Mouse (Mus musculus): Measurements from ENCODE around the gene Fam92b. TPM values are rescaled to one million over a fixed set of nuclear protein-coding genes. Genes with fewer than 3 reads are reported as not detected.
A peak's percentile ranks its signal among the peaks of the same experiment; 100 is the strongest.

Fam92b gene
- polyA plus RNA-seq, 1 experiment from 2014 or later = 2.0 TPM

DNA sequence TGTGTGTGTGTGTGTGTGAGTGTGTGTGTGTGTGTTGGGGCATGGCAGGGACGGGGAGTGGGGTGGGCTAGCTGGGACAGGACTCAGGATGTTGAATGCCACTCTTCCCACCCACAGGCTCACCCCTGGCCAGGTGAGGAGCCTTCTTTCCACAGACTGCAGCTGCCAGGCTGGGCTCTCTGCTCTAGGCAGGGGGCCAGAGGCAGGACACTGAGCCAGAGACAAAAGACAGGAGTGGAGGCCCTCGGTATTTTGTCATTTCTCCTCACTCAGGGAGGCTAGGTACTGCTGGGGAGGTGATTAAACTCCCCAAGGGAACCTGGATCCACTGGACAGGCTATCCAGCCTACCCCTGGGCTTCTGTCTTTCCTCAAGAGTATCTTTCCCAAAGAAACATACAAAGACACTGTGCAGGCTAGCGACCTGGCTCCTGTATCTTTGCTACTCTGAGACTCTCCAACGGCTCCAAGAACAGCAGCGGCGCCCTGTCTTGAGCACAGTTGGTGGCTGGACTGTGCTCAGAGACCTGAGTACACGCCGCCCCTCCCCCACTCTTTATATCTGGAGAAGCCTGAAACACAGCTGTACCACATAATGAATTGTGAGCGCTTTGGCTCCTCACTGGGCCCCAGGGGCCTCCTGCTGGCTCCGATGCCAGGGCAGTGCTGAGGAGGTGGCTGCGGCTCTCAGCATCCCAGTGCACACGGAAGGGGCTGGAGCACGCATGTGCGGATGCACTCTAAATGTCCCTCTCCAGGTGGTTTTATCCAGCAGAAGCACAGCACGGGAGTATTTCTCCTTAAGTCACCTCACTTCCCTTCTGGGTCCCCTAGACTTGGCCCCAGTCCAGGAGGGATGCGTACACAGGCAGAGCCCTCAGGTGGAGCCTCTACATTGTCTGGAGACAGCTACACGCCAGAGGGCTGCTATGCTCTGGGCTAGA lies 7.9 kb upstream of the Fam92b start:
- Histone ChIP-seq H3K4me1 (peaks cover 52% of the 10 kb centered on the region), H3K9me3 (no peaks in the 10 kb centered on the region), H3K36me3 (replicated peaks) (no peaks in the 10 kb centered on the region), H3K27me3 (ENCODE audit: poor library complexity, severe bottlenecking) (peaks cover 43% of the 10 kb centered on the region), H3K4me3 (peak overlapping the region; percentile 19; the same call in 1 of the 2 replicates), H3K27ac (peak overlapping the region; percentile 76)
- 42% methylated on average over 17 of the region's 17 CpGs for WGBS
- peak; percentile 32 for DNase-seq (ENCODE audit: extremely low spot score, low spot score)

DNA sequence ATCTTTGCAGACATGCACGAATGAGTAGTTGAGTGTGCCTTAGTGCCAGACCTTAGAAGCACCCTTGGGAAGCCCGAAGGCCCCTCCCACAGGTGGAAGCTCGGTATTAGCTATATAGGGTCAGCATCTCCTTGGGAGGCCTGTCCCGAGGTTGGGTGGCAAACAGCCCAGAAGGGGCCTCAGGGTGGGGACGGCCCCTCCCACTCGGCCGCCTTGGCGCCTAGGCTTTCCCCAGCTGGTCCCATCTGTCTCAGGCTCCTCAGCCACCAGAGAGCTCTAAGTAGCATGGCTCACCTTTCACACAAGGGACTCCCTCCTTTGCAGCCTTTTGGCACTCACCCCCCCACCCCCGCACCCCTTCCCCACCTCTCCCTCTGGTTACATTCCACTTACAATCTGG lies 7.1 kb upstream of the Fam92b start:
- Histone ChIP-seq H3K36me3 (replicated peaks) (no peaks in the 10 kb centered on the region), H3K27me3 (ENCODE audit: poor library complexity, severe bottlenecking) (peaks cover 38% of the 10 kb centered on the region), H3K4me1 (peaks cover 50% of the 10 kb centered on the region), H3K9me3 (no peaks in the 10 kb centered on the region), H3K27ac (peak overlapping the region; percentile 76), H3K4me3 (no peak overlapping the region)
- no peak for DNase-seq (ENCODE audit: extremely low spot score, low spot score)
- 52% methylated on average over 9 of the region's 9 CpGs for WGBS

DNA sequence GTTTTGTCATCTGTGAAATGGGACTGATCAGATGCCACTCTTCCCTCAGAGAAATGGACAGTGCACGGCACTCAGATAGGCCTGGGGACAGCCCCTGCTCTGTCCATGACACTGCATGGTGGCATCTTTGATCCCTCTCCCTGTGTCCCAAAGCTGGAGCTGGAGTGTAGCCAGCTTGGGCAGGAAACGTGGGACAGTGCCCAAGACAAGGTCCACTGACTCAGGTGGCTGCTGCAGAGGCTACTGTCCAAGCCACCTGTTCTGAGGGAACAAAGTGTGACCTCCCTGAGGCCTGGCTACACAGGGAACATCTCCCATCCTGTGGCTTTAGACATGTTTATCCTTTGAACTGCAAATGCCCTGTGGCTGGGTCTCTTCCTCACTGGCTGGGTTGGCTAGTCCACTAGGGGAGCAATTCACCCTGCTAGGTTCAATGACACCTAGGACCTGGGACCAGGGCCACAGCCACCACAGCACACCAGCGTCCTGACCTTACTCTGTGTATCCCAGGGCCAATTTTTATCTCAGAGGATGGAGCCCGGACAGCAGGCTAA lies 4.7 kb upstream of the Fam92b start:
- no peak overlapping the region for H3K27ac ChIP-seq
- no peak for DNase-seq (ENCODE audit: extremely low spot score, low spot score)
- H3K4me1 ChIP-seq = peaks cover 66% of the 10 kb centered on the region
- no peak overlapping the region for H3K4me3 ChIP-seq
- no peaks in the 10 kb centered on the region for H3K9me3 ChIP-seq
- no peaks in the 10 kb centered on the region for H3K36me3 ChIP-seq (replicated peaks)
- peaks cover 57% of the 10 kb centered on the region for H3K27me3 ChIP-seq (ENCODE audit: poor library complexity, severe bottlenecking)
- 80% methylated on average over 4 of the region's 4 CpGs for WGBS

DNA sequence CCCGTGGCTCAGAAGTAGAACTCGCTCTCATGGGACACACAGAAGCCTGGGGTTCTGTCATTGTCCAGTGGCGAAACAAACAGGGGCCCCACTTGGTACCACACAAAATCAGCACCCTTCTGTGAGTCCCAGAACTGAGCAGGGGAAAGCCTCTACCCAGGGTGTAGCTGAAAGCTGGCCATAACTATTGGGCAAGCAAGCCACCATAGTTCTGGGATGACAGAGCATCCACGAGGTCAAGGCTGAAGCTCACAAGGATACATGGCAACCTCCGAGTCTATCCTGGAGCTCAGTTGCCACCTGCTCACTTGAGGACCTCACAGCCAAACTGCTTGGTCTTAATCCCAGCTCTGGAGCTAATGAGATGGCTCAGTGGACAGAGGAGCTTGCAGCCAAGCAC lies 4.0 kb upstream of the Fam92b start:
- 96% methylated on average over 5 of the region's 5 CpGs for WGBS
- Histone ChIP-seq H3K9me3 (no peaks in the 10 kb centered on the region), H3K36me3 (replicated peaks) (no peaks in the 10 kb centered on the region), H3K4me1 (peaks cover 68% of the 10 kb centered on the region), H3K27ac (peak overlapping the region; percentile 51; the same call in 1 of the 2 replicates), H3K27me3 (ENCODE audit: poor library complexity, severe bottlenecking) (peaks cover 58% of the 10 kb centered on the region), H3K4me3 (no peak overlapping the region)
- DNase-seq (ENCODE audit: extremely low spot score, low spot score) = no peak

DNA sequence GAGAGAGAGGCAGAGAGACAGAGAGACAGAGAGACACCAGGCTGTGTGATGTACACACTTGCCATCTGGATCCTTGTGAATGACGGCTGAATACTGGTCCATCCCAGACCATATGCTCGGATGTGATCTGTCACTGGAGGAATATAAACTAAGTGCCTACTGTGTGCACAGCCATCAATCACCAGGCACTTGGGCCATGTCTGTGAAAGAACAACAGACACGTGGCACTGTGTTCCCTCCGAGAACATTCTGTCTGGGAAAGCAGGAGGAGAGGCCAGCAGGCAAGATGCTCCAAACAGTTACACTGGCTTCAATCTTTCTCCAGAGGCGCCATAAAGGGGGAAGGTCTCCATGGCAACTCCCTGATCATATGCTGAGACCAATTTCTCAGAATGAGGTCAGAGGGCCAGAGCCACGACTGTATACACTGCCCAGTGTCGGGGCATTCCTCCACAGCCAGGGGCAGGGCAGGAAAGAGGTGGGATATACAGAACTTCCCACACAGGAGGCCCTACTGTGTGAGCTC lies 3.2 kb upstream of the Fam92b start:
- 78% methylated on average over 7 of the region's 7 CpGs for WGBS
- Histone ChIP-seq H3K9me3 (no peaks in the 10 kb centered on the region), H3K4me1 (peaks cover 68% of the 10 kb centered on the region), H3K36me3 (replicated peaks) (no peaks in the 10 kb centered on the region), H3K4me3 (no peak overlapping the region), H3K27me3 (ENCODE audit: poor library complexity, severe bottlenecking) (peaks cover 58% of the 10 kb centered on the region), H3K27ac (peak overlapping the region; percentile 51; the same call in 1 of the 2 replicates)
- DNase-seq (ENCODE audit: extremely low spot score, low spot score) = no peak

DNA sequence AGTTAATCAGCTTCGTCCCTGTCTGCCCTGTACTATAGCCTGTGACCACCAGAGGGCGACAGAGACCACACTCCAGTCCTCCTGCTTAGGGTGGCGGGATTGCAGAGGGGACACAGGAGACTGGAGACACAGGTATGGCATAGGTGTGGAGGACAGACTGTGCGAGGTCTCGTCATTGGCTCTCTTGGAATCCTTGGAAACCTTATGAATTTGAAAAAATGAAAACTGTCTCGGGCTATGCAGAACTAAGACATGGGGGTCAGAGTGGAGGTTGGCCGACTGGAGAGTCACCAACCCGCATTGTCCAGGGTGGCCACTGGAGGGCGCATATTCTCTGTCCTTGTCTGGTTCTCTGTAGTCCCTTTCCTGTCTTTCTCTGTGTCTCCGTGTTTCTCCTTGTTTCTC lies 1.8 kb upstream of the Fam92b start:
- Histone ChIP-seq H3K36me3 (replicated peaks) (no peaks in the 10 kb centered on the region), H3K4me3 (peak overlapping the region; percentile 31), H3K27ac (peak overlapping the region; percentile 90), H3K27me3 (ENCODE audit: poor library complexity, severe bottlenecking) (peaks cover 63% of the 10 kb centered on the region), H3K4me1 (peaks cover 67% of the 10 kb centered on the region), H3K9me3 (no peaks in the 10 kb centered on the region)
- peak; percentile 95 for DNase-seq (ENCODE audit: extremely low spot score, low spot score)
- WGBS = under 1% methylated on average over 10 of the region's 10 CpGs

DNA sequence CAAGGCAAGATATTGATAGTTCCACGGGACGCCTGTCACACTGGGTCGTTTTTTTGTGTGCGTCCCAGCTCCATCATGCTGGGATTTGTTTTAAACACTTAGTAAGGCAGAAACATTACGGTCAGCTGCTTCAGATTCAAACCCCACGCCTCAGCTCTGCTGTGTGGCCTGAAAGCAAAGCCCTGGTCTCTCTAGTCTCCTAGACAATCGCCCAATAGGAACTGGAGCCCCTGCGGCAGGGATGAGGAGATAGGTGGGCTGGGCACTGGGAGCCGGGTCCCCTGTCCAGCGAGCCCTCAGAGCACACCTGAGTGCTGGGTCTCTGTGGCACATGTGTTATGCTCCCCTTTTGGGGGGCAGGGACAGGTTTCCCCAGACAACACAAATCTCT lies 853 bp upstream of the Fam92b start:
- no peak for DNase-seq (ENCODE audit: extremely low spot score, low spot score)
- peak overlapping the region; percentile 52 for H3K4me3 ChIP-seq
- no peaks in the 10 kb centered on the region for H3K9me3 ChIP-seq
- peaks cover 67% of the 10 kb centered on the region for H3K4me1 ChIP-seq
- WGBS = under 1% methylated on average over 10 of the region's 10 CpGs
- peak overlapping the region; percentile 90 for H3K27ac ChIP-seq
- peaks cover 71% of the 10 kb centered on the region for H3K27me3 ChIP-seq (ENCODE audit: poor library complexity, severe bottlenecking)
- H3K36me3 ChIP-seq (replicated peaks) = no peaks in the 10 kb centered on the region

DNA sequence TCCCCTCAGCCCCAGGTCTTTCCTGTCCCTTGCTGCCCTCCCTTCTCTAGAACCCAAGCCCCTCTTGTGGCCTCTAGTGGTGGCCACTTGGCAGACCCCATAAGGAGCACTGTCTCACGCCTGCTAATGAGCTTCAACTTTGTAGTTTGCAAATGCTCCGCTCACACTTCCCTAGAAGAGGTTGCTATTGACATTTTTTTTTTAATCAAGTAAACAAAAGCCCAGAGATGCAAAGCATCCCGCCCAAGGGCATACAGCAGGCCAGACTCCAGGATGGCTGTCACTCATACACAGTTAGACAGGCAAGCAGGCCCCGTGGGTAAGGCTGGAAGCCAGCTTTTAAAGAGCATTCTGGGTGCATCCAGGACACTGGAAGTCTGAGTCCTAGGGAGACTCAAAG lies 661 bp downstream of the Fam92b start:
- H3K4me1 ChIP-seq = peaks cover 69% of the 10 kb centered on the region
- peak; percentile 48 for DNase-seq (ENCODE audit: extremely low spot score, low spot score)
- WGBS = 8% methylated on average over 4 of the region's 4 CpGs

DNA sequence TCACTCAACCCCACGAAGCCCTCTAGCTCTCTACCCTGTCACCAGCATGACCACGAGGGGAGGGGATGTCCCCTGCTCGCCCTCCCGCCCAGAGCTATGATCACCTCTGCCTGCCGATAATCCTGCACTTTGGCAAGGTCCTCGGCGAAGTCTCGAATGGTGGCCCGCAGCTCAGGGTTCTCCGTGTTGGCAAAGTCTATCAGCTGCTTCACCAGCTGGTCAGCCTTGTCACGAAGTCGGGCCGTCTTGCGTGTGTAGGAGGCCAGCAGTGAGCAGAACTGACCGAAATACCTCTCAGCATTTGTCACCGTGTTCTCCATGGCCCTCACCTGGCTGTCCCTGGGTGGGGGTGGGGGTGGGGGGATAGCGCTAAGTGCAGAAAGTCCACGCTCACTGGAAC lies 2.7 kb downstream of the Fam92b start:
- peaks cover 75% of the 10 kb centered on the region for H3K27me3 ChIP-seq (ENCODE audit: poor library complexity, severe bottlenecking)
- 46% methylated on average over 18 of the region's 18 CpGs for WGBS
- H3K27ac ChIP-seq = peak overlapping the region; percentile 51; the same call in 1 of the 2 replicates
- no peaks in the 10 kb centered on the region for H3K36me3 ChIP-seq (replicated peaks)
- peaks cover 61% of the 10 kb centered on the region for H3K4me1 ChIP-seq
- no peak overlapping the region for H3K4me3 ChIP-seq
- DNase-seq (ENCODE audit: extremely low spot score, low spot score) = no peak
- H3K9me3 ChIP-seq = no peaks in the 10 kb centered on the region

More for the DNA sequence above, 661 bp downstream of the Fam92b start:
- H3K36me3 ChIP-seq (replicated peaks) = no peaks in the 10 kb centered on the region
- no peaks in the 10 kb centered on the region for H3K9me3 ChIP-seq
- peak overlapping the region; percentile 90 for H3K27ac ChIP-seq
- peaks cover 68% of the 10 kb centered on the region for H3K27me3 ChIP-seq (ENCODE audit: poor library complexity, severe bottlenecking)
- H3K4me3 ChIP-seq = peak overlapping the region; percentile 52

DNA sequence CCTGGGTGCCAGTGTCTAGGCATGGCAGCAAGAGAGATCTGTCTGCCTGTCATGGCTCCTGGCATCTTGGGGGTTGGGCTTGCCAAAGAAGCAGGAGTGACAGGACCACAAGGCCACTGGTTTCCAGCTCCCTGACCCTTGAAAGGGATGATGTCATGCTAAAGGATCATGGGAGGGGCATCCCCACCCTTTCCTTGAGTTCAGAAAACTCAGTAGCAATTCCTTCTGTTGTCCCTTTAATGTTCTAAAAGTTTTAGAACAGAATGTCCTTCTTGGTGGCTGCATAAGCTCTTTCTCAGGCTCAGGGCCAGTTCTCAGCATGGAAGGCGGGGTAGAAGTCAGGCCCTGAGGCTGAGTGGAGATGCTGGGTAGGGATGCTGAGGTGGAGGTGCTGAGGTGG lies 4.1 kb downstream of the Fam92b start:
- Histone ChIP-seq H3K4me1 (peaks cover 61% of the 10 kb centered on the region), H3K9me3 (no peaks in the 10 kb centered on the region), H3K27me3 (ENCODE audit: poor library complexity, severe bottlenecking) (peaks cover 82% of the 10 kb centered on the region), H3K27ac (no peak overlapping the region), H3K36me3 (replicated peaks) (no peaks in the 10 kb centered on the region), H3K4me3 (no peak overlapping the region)
- no peak for DNase-seq (ENCODE audit: extremely low spot score, low spot score)
- 62% methylated on average over 1 of the region's 1 CpGs for WGBS

DNA sequence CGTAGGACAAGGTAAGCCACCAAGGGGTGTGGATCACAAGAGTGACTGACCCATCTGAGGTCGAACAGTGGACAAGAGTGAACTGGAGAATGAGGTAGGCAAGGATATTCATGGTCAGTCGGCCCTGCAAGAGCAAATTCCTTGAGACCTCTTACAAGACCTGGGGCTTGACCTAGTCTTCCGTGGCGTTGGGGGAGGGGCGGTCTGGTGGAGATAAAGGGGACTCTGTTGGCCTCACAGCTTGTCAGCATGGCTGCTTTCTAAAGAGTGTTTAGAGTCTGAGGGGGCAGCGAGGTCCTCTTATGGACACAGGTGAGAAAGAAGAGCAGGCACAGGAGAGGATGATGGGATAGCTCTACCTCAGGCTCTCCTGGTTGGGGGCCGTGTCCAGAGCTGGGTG lies 8.1 kb downstream of the Fam92b start:
- Histone ChIP-seq H3K4me1 (peaks cover 32% of the 10 kb centered on the region), H3K36me3 (replicated peaks) (no peaks in the 10 kb centered on the region), H3K9me3 (no peaks in the 10 kb centered on the region), H3K27me3 (ENCODE audit: poor library complexity, severe bottlenecking) (peaks cover 57% of the 10 kb centered on the region), H3K4me3 (no peak overlapping the region), H3K27ac (peak overlapping the region; percentile 31)
- no peak for DNase-seq (ENCODE audit: extremely low spot score, low spot score)
- 39% methylated on average over 8 of the region's 8 CpGs for WGBS

DNA sequence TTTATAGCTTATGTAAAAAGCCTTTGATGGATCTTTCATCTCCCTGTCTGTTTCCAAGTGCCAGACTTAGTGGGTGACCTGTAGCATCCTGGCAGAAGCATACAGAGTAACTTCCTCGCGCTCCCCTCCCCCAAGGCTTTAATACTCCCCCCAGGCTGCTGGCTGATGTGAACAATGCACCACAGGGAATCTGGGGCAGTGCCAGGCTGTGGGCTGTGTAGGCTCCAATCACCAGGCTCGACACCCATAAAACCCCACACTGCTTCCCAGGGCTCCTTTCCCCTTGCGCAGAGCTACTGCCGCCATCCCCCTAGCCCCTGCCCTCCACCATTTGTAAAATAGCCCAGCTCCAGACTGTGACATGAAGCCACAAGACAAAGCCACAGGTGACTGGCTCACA lies 9.4 kb downstream of the Fam92b start:
- Histone ChIP-seq H3K9me3 (no peaks in the 10 kb centered on the region), H3K4me1 (peaks cover 39% of the 10 kb centered on the region), H3K4me3 (no peak overlapping the region), H3K36me3 (replicated peaks) (no peaks in the 10 kb centered on the region), H3K27me3 (ENCODE audit: poor library complexity, severe bottlenecking) (peaks cover 44% of the 10 kb centered on the region), H3K27ac (peak overlapping the region; percentile 61)
- DNase-seq (ENCODE audit: extremely low spot score, low spot score) = no peak
- WGBS = 27% methylated on average over 5 of the region's 5 CpGs

DNA sequence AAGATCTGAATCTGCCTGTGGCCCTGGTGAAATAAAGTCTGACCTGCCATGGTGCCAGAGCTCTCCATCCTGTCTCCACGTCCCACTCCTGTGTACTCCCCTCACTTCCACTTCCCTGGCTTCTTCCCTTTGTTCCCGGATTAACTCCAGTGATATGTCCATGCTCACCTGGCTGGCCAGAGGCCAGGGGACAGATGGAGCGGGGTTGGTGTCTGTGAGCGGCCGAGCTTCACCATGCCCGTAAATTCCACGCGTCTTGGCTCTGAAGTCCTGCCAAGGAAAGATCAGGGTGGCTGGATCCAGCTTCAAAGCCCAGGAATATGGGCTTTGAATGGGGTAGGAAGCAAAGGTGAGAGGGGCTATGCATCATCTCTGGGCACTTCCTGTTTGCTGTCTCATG lies 10.1 kb downstream of the Fam92b start:
- Histone ChIP-seq H3K4me3 (no peak overlapping the region), H3K27me3 (ENCODE audit: poor library complexity, severe bottlenecking) (peaks cover 46% of the 10 kb centered on the region), H3K27ac (no peak overlapping the region), H3K4me1 (peaks cover 41% of the 10 kb centered on the region), H3K36me3 (replicated peaks) (no peaks in the 10 kb centered on the region), H3K9me3 (no peaks in the 10 kb centered on the region)
- DNase-seq (ENCODE audit: extremely low spot score, low spot score) = no peak
- 90% methylated on average over 8 of the region's 8 CpGs for WGBS

Data from forebrain, embryonic 10.5 days (tissue).